Mouse (Mus musculus): ENCODE results near the gene Cd300c.

- TF ChIP-seq CTCF (IDR thresholded peaks at IDR 0.05; ENCODE audit: extremely low read depth, insufficient read depth, low read length) (no peak), POLR2A (IDR thresholded peaks at IDR 0.05; ENCODE audit: extremely low read depth, insufficient read depth, low read length) (no peak)
These were observed 35.4 kb downstream of the Cd300c start for GRCm38 (mm10) chr11:114933591-114933990.

All from cortical plate, adult 2 months (tissue).